Mouse (Mus musculus): Measurements from ENCODE around the gene B4gat1.

The B4gat1 gene

GRCm38 (mm10) chr19:5060365-5061330 lies 22.0 kb downstream of the B4gat1 start:
- no peak for DNase-seq

- DNase-seq, result no peak
Measured at GRCm38 (mm10) chr19:5062041-5062440, 23.4 kb downstream of the B4gat1 start.

GRCm38 (mm10) chr19:5062446-5062845 lies 23.8 kb downstream of the B4gat1 start:
- no peak for DNase-seq

GRCm38 (mm10) chr19:5065104-5065503 lies 26.5 kb downstream of the B4gat1 start:
- no peak for DNase-seq

GRCm38 (mm10) chr19:5067040-5067799 lies 28.6 kb downstream of the B4gat1 start:
- no peak for DNase-seq

- no peak for DNase-seq
Measured at GRCm38 (mm10) chr19:5067867-5068569, 29.4 kb downstream of the B4gat1 start, which contains the start of gene Cd248. Cd248 (plus strand) TSS chr19:5068078.

GRCm38 (mm10) chr19:5068570-5069234 lies 30.1 kb downstream of the B4gat1 start:
- peak; percentile 31 for DNase-seq

GRCm38 (mm10) chr19:5069486-5069885 lies 30.9 kb downstream of the B4gat1 start:
- no peak for DNase-seq

- no peak for DNase-seq
Measured at GRCm38 (mm10) chr19:5069978-5070377, 31.4 kb downstream of the B4gat1 start.

- no peak for DNase-seq
Measured at GRCm38 (mm10) chr19:5071077-5071476, 32.5 kb downstream of the B4gat1 start.

- peak; percentile 41 for DNase-seq
Measured at GRCm38 (mm10) chr19:5071545-5072369, 33.1 kb downstream of the B4gat1 start.

- no peak for DNase-seq
Measured at GRCm38 (mm10) chr19:5072389-5073019, 33.9 kb downstream of the B4gat1 start.

- DNase-seq, result no peak
Measured at GRCm38 (mm10) chr19:5073028-5073427, 34.4 kb downstream of the B4gat1 start.

- DNase-seq, result no peak
Measured at GRCm38 (mm10) chr19:5073518-5073917, 34.9 kb downstream of the B4gat1 start.

- no peak for DNase-seq
Measured at GRCm38 (mm10) chr19:5079279-5079678, 40.7 kb downstream of the B4gat1 start.

- DNase-seq, result no peak
Measured at GRCm38 (mm10) chr19:5082005-5082404, 43.4 kb downstream of the B4gat1 start.

GRCm38 (mm10) chr19:5082596-5082995 lies 44.0 kb downstream of the B4gat1 start:
- DNase-seq, result no peak

- DNase-seq, result no peak
Measured at GRCm38 (mm10) chr19:5083961-5084833, 45.6 kb downstream of the B4gat1 start.

- DNase-seq, result no peak
Measured at GRCm38 (mm10) chr19:5084834-5085144, 46.2 kb downstream of the B4gat1 start.

Measured in cerebellum, adult 8-10 months (tissue).